Mouse (Mus musculus): ENCODE data around the gene Trmt1l.

Trmt1l gene

GRCm38 (mm10) chr1:151495635-151496285 lies 67.4 kb downstream of the Trmt1l start:
- peak; percentile 4 for DNase-seq

GRCm38 (mm10) chr1:151497028-151497427 lies 68.7 kb downstream of the Trmt1l start:
- peak; percentile 89 for DNase-seq

- DNase-seq: peak; percentile 28
Observed at GRCm38 (mm10) chr1:151497942-151498341, 69.6 kb downstream of the Trmt1l start.

- peak; percentile 81 for DNase-seq
Observed at GRCm38 (mm10) chr1:151498381-151498780, 70.0 kb downstream of the Trmt1l start.

GRCm38 (mm10) chr1:151499815-151500501 lies 71.6 kb downstream of the Trmt1l start:
- peak; percentile 96 for DNase-seq

GRCm38 (mm10) chr1:151500531-151501361 lies 72.4 kb downstream of the Trmt1l start, which contains the start of gene Rnf2:
Rnf2 (minus strand) TSS chr1:151500955.
- peak; percentile 99 for DNase-seq
